Mouse (Mus musculus): ENCODE measurements around the gene Ptprt. TPM values are rescaled to one million over a fixed set of nuclear protein-coding genes. Genes with fewer than 3 reads are reported as not detected.

The Ptprt gene
- polyA plus RNA-seq, 1 experiment from 2014 or later: 0.05 TPM

DNA sequence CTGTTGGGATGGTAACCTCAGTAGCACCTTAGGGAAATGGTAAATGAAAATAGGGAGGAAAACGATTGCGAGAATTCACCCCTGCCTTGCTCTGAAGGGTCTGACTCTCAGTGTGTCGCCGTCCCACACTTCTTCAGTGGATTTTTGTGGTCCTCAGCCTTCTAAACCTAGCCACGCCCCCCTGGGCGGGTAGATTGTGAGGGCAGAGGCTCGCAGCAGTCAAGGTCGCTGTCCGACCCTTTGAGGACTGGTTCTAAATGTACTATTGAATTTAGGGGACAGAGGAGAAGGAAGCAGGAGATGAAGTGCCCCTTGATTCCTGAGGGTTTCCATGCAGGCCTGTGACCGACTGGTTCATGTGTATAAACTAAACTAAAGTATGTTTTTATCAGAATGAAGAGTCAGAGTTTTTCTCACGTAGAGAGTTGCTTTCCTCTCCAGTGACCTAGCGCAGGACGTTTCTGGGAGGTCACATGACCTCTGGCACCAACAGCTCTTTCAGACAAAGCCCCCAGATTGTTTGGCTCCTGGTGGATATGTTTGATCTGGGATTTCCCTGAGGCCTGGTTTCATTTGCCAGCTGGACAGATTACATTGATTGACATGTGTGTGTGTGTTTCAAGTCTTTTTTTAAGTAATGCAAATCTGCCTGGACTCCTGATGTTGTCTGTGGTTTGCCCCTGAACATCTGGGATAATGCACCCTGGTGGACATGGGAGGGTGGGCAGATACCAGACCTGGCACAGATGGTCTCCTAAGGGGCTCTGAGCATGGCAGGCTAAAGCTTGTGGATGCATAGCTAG is 1161.6 kb downstream of the Ptprt start:
- ATAC-seq (ENCODE audit: low read depth): no peak
- Histone ChIP-seq H3K4me1 (ENCODE audit: control insufficient read depth, low read depth, low read length) (no peaks in the 10 kb centered on the region), H3K4me2 (ENCODE audit: low read depth, low read length) (no peak overlapping the region), H3K27ac (ENCODE audit: low read length) (no peak overlapping the region), H3K9me3 (replicated peaks; ENCODE audit: control insufficient read depth, low read length) (no peaks in the 10 kb centered on the region), H3K9ac (ENCODE audit: low read depth, low read length) (no peak overlapping the region), H3K36me3 (ENCODE audit: control insufficient read depth, insufficient read depth) (no peaks in the 10 kb centered on the region), H3K27me3 (ENCODE audit: control insufficient read depth, insufficient read depth, low read depth, low read length) (no peaks in the 10 kb centered on the region), H3K4me3 (ENCODE audit: low read depth, low read length) (no peak overlapping the region)
- WGBS (ENCODE audit: insufficient replicate concordance): 9% methylated on average over 13 of the region's 13 CpGs

DNA sequence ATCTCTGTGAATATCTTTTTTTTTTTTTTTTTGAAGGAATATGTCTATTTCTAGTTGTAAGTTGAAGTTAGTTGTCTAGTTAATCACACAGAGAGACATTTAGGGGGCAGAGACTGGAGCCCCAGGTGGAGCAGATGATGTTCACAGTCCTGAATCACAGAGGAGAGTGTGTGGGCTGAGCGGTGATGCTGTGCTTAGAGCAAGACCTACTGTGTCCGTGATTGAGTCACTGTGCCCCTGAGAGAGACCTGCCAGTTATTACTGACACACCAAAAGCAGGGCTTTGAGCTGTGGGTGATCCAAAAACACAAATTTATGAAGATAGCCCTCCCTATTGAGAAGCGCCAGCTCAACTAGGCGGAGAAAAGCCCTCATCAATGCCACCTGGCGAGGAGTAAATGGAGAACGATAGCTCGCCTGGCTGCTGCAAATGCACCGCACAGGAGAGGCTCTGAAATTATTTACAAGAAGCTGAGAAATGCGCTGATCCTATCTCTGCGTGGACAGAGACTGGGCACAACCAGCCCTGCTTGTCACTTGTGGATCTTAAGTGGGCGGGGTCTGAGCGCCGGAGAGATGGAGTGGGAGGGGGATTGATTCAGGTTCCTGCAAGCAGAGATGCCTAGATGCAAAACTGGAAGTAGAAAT is 1162.4 kb downstream of the Ptprt start:
- Histone ChIP-seq H3K4me3 (ENCODE audit: low read depth, low read length) (no peak overlapping the region), H3K27me3 (ENCODE audit: control insufficient read depth, insufficient read depth, low read depth, low read length) (no peaks in the 10 kb centered on the region), H3K27ac (ENCODE audit: low read length) (no peak overlapping the region), H3K36me3 (ENCODE audit: control insufficient read depth, insufficient read depth) (no peaks in the 10 kb centered on the region), H3K4me2 (ENCODE audit: low read depth, low read length) (no peak overlapping the region), H3K9me3 (replicated peaks; ENCODE audit: control insufficient read depth, low read length) (no peaks in the 10 kb centered on the region), H3K9ac (ENCODE audit: low read depth, low read length) (no peak overlapping the region), H3K4me1 (ENCODE audit: control insufficient read depth, low read depth, low read length) (no peaks in the 10 kb centered on the region)
- WGBS (ENCODE audit: insufficient replicate concordance): 18% methylated on average over 13 of the region's 13 CpGs
- ATAC-seq (ENCODE audit: low read depth): no peak

DNA sequence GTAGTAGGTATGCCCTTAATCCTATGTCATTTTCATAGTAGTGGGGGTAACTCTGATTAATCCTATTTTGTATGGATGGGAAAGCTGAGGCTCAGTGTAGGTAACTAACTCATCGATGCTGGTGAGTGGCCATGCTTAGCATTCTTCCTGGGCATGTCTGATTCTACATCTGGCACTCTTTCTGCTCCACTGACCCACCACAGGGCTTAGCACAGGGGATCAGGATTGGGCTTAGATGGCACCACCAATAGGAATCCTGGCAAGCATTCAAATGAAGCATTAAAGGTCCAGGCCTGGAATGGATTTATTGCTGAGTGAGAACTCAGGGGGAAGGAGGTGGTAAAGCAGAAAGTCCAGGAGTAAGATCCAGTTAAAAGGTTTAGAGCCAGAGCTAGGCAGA is 1179.2 kb downstream of the Ptprt start:
- ATAC-seq (ENCODE audit: low read depth): no peak

DNA sequence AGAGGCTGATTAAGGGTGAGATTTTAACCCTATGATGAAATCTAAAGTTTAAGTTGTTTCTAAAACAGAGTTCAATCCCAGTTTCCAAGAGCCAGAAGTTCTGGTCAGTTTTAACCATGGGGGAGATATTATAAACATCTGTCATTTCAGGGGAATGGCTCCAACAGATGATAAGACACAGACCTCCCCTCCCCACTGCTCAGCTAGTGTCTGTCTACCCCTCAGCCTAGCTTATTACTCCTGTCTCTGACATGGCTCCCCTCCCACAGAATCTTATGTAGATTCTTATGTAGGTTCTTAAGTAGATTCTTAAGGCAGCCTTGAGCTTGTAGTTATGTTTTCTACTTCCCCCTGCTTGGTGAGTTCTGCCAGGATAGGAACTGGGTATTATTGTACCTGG is 1180.5 kb downstream of the Ptprt start:
- H3K4me2 ChIP-seq (ENCODE audit: low read depth, low read length): no peak overlapping the region
- no peak for ATAC-seq (ENCODE audit: low read depth)
- no peaks in the 10 kb centered on the region for H3K9me3 ChIP-seq (replicated peaks; ENCODE audit: control insufficient read depth, low read length)
- no peaks in the 10 kb centered on the region for H3K27me3 ChIP-seq (ENCODE audit: control insufficient read depth, insufficient read depth, low read depth, low read length)
- H3K36me3 ChIP-seq (ENCODE audit: control insufficient read depth, insufficient read depth): no peaks in the 10 kb centered on the region
- H3K4me3 ChIP-seq (ENCODE audit: low read depth, low read length): no peak overlapping the region
- H3K4me1 ChIP-seq (ENCODE audit: control insufficient read depth, low read depth, low read length): no peaks in the 10 kb centered on the region
- H3K27ac ChIP-seq (ENCODE audit: low read length): no peak overlapping the region
- no peak overlapping the region for H3K9ac ChIP-seq (ENCODE audit: low read depth, low read length)

More for the DNA sequence above, 1179.2 kb downstream of the Ptprt start:
- H3K4me2 ChIP-seq (ENCODE audit: low read depth, low read length): no peak overlapping the region
- 43% methylated on average over 1 of the region's 1 CpGs for WGBS (ENCODE audit: insufficient replicate concordance)
- H3K4me3 ChIP-seq (ENCODE audit: low read depth, low read length): no peak overlapping the region
- H3K9me3 ChIP-seq (replicated peaks; ENCODE audit: control insufficient read depth, low read length): no peaks in the 10 kb centered on the region
- H3K9ac ChIP-seq (ENCODE audit: low read depth, low read length): no peak overlapping the region
- no peaks in the 10 kb centered on the region for H3K4me1 ChIP-seq (ENCODE audit: control insufficient read depth, low read depth, low read length)
- H3K36me3 ChIP-seq (ENCODE audit: control insufficient read depth, insufficient read depth): no peaks in the 10 kb centered on the region
- H3K27me3 ChIP-seq (ENCODE audit: control insufficient read depth, insufficient read depth, low read depth, low read length): no peaks in the 10 kb centered on the region
- H3K27ac ChIP-seq (ENCODE audit: low read length): no peak overlapping the region

Measured in liver, embryonic 16.5 days (tissue).